14 mouse cellular contexts compared by ENCODE assay signal in genomic region chr4:132610301-132610984, GRCm38 (mm10). TPM values are rescaled to one million over a fixed set of nuclear protein-coding genes. Genes with fewer than 3 reads are reported as not detected.
"Had no signal": no experiment of that assay in that cellular context is flagged by ENCODE, and none has a peak within 500 bp of the region (broad histone marks: within the 10 kb centered on the region; RNA-seq: fewer than 3 reads in every experiment).

No protein-coding gene starts in this region.

- H3K27me3 ChIP-seq: neural tube, embryonic 15.5 days had no signal

- DNase-seq: kidney, adult 18-20 months; kidney, postnatal 4 days; lung, embryonic 14.5 days; lung, postnatal 14 days; midbrain, embryonic 14.5 days; thymus, postnatal 4 days had no signal

- H3K4me1 ChIP-seq: limb, embryonic 10.5 days; neural tube, embryonic 15.5 days had no signal

- H3K9me3 ChIP-seq: neural tube, embryonic 15.5 days had no signal

- H3K36me3 ChIP-seq: limb, embryonic 10.5 days; midbrain, embryonic 10.5 days; neural tube, embryonic 15.5 days had no signal

- H3K4me3 ChIP-seq: layer of hippocampus, adult 2 months; limb, embryonic 10.5 days; midbrain, embryonic 10.5 days; myocyte; neural tube, embryonic 15.5 days had no signal

- H3K4me2 ChIP-seq: lung, embryonic 14.5 days; neural tube, embryonic 15.5 days had no signal

- H3K27ac ChIP-seq: kidney, postnatal 0 days; layer of hippocampus, adult 2 months; limb, embryonic 10.5 days; liver, embryonic 14.5 days; midbrain, embryonic 10.5 days; neural tube, embryonic 15.5 days; stomach, postnatal 0 days had no signal

- H3K9ac ChIP-seq: liver, embryonic 14.5 days; lung, embryonic 14.5 days; neural tube, embryonic 15.5 days had no signal

RNA-seq across cellular contexts. Expression of gene Ptafr, which starts 46.6 kb away (rescaled TPM):
- polyA plus RNA-seq: myocyte had no signal
